Mouse (Mus musculus): ENCODE data around the gene Patj. TPM values are rescaled to one million over a fixed set of nuclear protein-coding genes. Genes with fewer than 3 reads are reported as not detected.

The Patj gene
- polyA plus RNA-seq, 1 experiment from 2014 or later, result 8.9 TPM

DNA sequence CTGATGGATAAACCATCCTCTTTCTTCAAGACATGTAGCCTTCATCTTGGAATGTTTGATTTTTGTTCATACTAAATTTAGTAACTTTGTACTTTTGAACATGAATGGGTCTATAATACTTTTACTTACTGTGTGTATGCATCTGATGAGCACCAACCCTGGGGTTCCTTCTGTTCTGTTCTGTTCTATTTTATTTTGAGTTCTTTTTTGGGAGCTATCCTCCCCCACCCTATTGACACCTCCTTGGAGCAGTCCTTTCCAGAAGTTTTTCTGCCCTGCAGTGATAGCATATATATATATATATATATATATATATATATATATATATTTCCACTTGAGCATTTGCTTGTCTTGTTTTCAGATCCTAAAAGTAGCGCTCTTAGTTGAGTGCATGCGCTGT lies 57.1 kb downstream of the Patj start:
- Histone ChIP-seq H3K4me1 (ENCODE audit: control insufficient read depth, insufficient read depth, low read length) (peaks cover 11% of the 10 kb centered on the region), H3K4me2 (ENCODE audit: low read depth, low read length) (no peak overlapping the region), H3K27me3 (ENCODE audit: control insufficient read depth, insufficient read depth, low read length) (no peaks in the 10 kb centered on the region), H3K9ac (ENCODE audit: low read length) (no peak overlapping the region), H3K4me3 (ENCODE audit: low read length) (no peak overlapping the region), H3K36me3 (ENCODE audit: control insufficient read depth, insufficient read depth) (peaks cover 2% of the 10 kb centered on the region; the same call in 1 of the 2 replicates), H3K27ac (ENCODE audit: low read length) (no peak overlapping the region), H3K9me3 (replicated peaks; ENCODE audit: control insufficient read depth, low read length) (no peaks in the 10 kb centered on the region)
- WGBS, result 92% methylated on average over 2 of the region's 2 CpGs
- no peak for ATAC-seq (replicated peaks; ENCODE audit: extremely low read depth, insufficient read depth, low FRiP score)

DNA sequence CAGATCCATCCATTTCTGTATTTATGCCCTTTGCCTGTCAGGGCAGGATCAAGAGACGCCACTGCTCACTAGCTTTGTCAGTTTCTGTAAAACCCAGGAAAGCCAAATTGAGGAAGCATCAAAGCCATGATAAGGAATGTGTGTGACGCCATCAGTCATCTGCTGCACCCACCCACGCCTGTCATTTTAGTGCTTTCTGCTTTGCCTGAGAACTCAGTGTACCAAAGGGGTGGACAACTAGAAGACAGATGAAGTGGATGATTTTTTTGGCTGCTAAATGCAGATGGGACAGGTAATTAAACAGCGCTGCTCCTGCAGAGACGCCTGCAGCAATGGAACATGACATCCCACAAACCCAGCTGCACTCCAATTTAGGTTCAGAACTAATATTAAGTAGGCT lies 57.6 kb downstream of the Patj start:
- H3K36me3 ChIP-seq (ENCODE audit: control insufficient read depth, insufficient read depth), result peaks cover 2% of the 10 kb centered on the region; the same call in 1 of the 2 replicates
- H3K9me3 ChIP-seq (replicated peaks; ENCODE audit: control insufficient read depth, low read length), result no peaks in the 10 kb centered on the region
- peaks cover 11% of the 10 kb centered on the region for H3K4me1 ChIP-seq (ENCODE audit: control insufficient read depth, insufficient read depth, low read length)
- no peak for ATAC-seq (replicated peaks; ENCODE audit: extremely low read depth, insufficient read depth, low FRiP score)
- no peak overlapping the region for H3K4me3 ChIP-seq (ENCODE audit: low read length)
- no peak overlapping the region for H3K27ac ChIP-seq (ENCODE audit: low read length)
- H3K27me3 ChIP-seq (ENCODE audit: control insufficient read depth, insufficient read depth, low read length), result no peaks in the 10 kb centered on the region
- H3K9ac ChIP-seq (ENCODE audit: low read length), result no peak overlapping the region
- no peak overlapping the region for H3K4me2 ChIP-seq (ENCODE audit: low read depth, low read length)
- WGBS, result 77% methylated on average over 5 of the region's 5 CpGs

DNA sequence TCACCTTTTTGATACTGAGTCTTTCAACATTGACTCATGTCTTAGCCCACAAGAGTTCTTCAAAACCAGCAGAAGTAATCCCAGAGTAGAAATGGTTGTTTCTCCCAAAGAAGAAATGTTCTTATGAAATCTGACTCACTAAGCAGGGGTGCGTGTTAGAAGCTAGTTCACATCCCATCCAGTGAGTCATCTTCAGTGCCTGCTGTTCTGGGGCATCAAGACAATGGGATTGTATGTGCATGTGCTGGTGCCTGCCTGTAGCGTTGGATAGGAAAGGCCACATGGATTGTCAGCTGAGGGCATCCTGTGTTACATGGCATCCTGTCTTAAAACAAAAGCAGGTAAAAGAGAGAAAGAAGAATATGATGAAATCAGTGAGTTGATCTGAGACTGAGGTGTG lies 59.8 kb downstream of the Patj start:
- 80% methylated on average over 2 of the region's 2 CpGs for WGBS
- no peak overlapping the region for H3K4me3 ChIP-seq (ENCODE audit: low read length)
- ATAC-seq (replicated peaks; ENCODE audit: extremely low read depth, insufficient read depth, low FRiP score), result no peak

GRCm38 (mm10) chr4:98455910-98456309 lies 60.3 kb downstream of the Patj start:
- ATAC-seq (replicated peaks; ENCODE audit: extremely low read depth, insufficient read depth, low FRiP score), result no peak
- H3K4me1 ChIP-seq (ENCODE audit: control insufficient read depth, insufficient read depth, low read length), result 0 out of 2 replicates have a peak, but pooled peaks cover 4% of the 10 kb centered on the region

More for the DNA sequence above, 59.8 kb downstream of the Patj start:
- Histone ChIP-seq H3K4me2 (ENCODE audit: low read depth, low read length) (no peak overlapping the region), H3K36me3 (ENCODE audit: control insufficient read depth, insufficient read depth) (peaks cover 2% of the 10 kb centered on the region; the same call in 1 of the 2 replicates), H3K9ac (ENCODE audit: low read length) (no peak overlapping the region), H3K9me3 (replicated peaks; ENCODE audit: control insufficient read depth, low read length) (no peaks in the 10 kb centered on the region), H3K27me3 (ENCODE audit: control insufficient read depth, insufficient read depth, low read length) (no peaks in the 10 kb centered on the region), H3K4me1 (ENCODE audit: control insufficient read depth, insufficient read depth, low read length) (0 out of 2 replicates have a peak, but pooled peaks cover 4% of the 10 kb centered on the region), H3K27ac (ENCODE audit: low read length) (no peak overlapping the region)

DNA sequence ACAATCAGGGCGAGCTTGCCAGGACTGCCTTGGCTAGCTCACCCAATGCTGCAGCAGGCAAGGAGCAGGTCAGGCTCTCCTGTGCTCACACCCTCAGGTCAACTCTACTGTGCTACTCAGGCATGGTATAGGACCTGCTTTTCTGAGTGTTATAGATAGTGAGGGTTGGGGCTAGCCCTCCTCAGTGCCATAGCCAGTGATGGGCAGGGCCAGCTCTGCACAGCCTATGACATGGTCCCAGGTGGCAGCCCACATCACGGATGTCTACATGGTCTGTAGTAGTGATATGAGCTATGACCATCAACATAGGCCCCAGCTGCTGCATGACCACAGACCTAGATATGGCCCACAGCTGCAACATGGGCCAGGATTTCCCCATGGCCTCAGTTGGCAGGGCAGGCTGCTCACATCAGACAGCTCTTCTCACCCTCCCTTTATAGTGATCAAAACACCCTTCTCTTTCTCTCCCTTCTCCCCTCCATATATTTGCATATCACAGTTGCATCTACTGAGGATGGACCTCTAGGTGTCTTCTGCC lies 66.3 kb downstream of the Patj start:
- H3K27me3 ChIP-seq (ENCODE audit: control insufficient read depth, insufficient read depth, low read length), result no peaks in the 10 kb centered on the region
- H3K9ac ChIP-seq (ENCODE audit: low read length), result no peak overlapping the region
- no peaks in the 10 kb centered on the region for H3K9me3 ChIP-seq (replicated peaks; ENCODE audit: control insufficient read depth, low read length)
- no peak overlapping the region for H3K4me2 ChIP-seq (ENCODE audit: low read depth, low read length)
- no peak overlapping the region for H3K4me3 ChIP-seq (ENCODE audit: low read length)
- H3K4me1 ChIP-seq (ENCODE audit: control insufficient read depth, insufficient read depth, low read length), result no peaks in the 10 kb centered on the region
- 93% methylated on average over 2 of the region's 2 CpGs for WGBS
- H3K27ac ChIP-seq (ENCODE audit: low read length), result no peak overlapping the region
- peaks cover 5% of the 10 kb centered on the region; the same call in 1 of the 2 replicates for H3K36me3 ChIP-seq (ENCODE audit: control insufficient read depth, insufficient read depth)
- ATAC-seq (replicated peaks; ENCODE audit: extremely low read depth, insufficient read depth, low FRiP score), result no peak

More at GRCm38 (mm10) chr4:98455910-98456309, 60.3 kb downstream of the Patj start:
- peaks cover 2% of the 10 kb centered on the region; the same call in 1 of the 2 replicates for H3K36me3 ChIP-seq (ENCODE audit: control insufficient read depth, insufficient read depth)
- H3K9ac ChIP-seq (ENCODE audit: low read length), result no peak overlapping the region
- H3K4me2 ChIP-seq (ENCODE audit: low read depth, low read length), result no peak overlapping the region
- 88% methylated on average over 8 of the region's 8 CpGs for WGBS
- H3K9me3 ChIP-seq (replicated peaks; ENCODE audit: control insufficient read depth, low read length), result no peaks in the 10 kb centered on the region
- H3K27ac ChIP-seq (ENCODE audit: low read length), result no peak overlapping the region
- no peak overlapping the region for H3K4me3 ChIP-seq (ENCODE audit: low read length)
- H3K27me3 ChIP-seq (ENCODE audit: control insufficient read depth, insufficient read depth, low read length), result no peaks in the 10 kb centered on the region

GRCm38 (mm10) chr4:98465476-98465875 lies 69.9 kb downstream of the Patj start:
- 85% methylated on average over 1 of the region's 1 CpGs for WGBS
- H3K9me3 ChIP-seq (replicated peaks; ENCODE audit: control insufficient read depth, low read length), result no peaks in the 10 kb centered on the region
- no peak overlapping the region for H3K9ac ChIP-seq (ENCODE audit: low read length)
- no peaks in the 10 kb centered on the region for H3K4me1 ChIP-seq (ENCODE audit: control insufficient read depth, insufficient read depth, low read length)
- no peak overlapping the region for H3K4me2 ChIP-seq (ENCODE audit: low read depth, low read length)
- no peak overlapping the region for H3K27ac ChIP-seq (ENCODE audit: low read length)
- no peak for ATAC-seq (replicated peaks; ENCODE audit: extremely low read depth, insufficient read depth, low FRiP score)
- no peak overlapping the region for H3K4me3 ChIP-seq (ENCODE audit: low read length)
- H3K27me3 ChIP-seq (ENCODE audit: control insufficient read depth, insufficient read depth, low read length), result no peaks in the 10 kb centered on the region
- H3K36me3 ChIP-seq (ENCODE audit: control insufficient read depth, insufficient read depth), result peaks cover 5% of the 10 kb centered on the region; the same call in 1 of the 2 replicates

GRCm38 (mm10) chr4:98465886-98466285 lies 70.3 kb downstream of the Patj start:
- H3K36me3 ChIP-seq (ENCODE audit: control insufficient read depth, insufficient read depth), result peaks cover 5% of the 10 kb centered on the region; the same call in 1 of the 2 replicates

GRCm38 (mm10) chr4:98471376-98471775 lies 75.8 kb downstream of the Patj start:
- WGBS, result 66% methylated on average over 7 of the region's 7 CpGs
- ATAC-seq (replicated peaks; ENCODE audit: extremely low read depth, insufficient read depth, low FRiP score), result no peak
- no peak overlapping the region for H3K9ac ChIP-seq (ENCODE audit: low read length)

More at GRCm38 (mm10) chr4:98465886-98466285, 70.3 kb downstream of the Patj start:
- no peaks in the 10 kb centered on the region for H3K9me3 ChIP-seq (replicated peaks; ENCODE audit: control insufficient read depth, low read length)
- no peak overlapping the region for H3K27ac ChIP-seq (ENCODE audit: low read length)
- no peak for ATAC-seq (replicated peaks; ENCODE audit: extremely low read depth, insufficient read depth, low FRiP score)
- no peak overlapping the region for H3K9ac ChIP-seq (ENCODE audit: low read length)
- 55% methylated on average over 2 of the region's 2 CpGs for WGBS
- no peaks in the 10 kb centered on the region for H3K27me3 ChIP-seq (ENCODE audit: control insufficient read depth, insufficient read depth, low read length)
- no peaks in the 10 kb centered on the region for H3K4me1 ChIP-seq (ENCODE audit: control insufficient read depth, insufficient read depth, low read length)
- no peak overlapping the region for H3K4me2 ChIP-seq (ENCODE audit: low read depth, low read length)
- H3K4me3 ChIP-seq (ENCODE audit: low read length), result no peak overlapping the region

DNA sequence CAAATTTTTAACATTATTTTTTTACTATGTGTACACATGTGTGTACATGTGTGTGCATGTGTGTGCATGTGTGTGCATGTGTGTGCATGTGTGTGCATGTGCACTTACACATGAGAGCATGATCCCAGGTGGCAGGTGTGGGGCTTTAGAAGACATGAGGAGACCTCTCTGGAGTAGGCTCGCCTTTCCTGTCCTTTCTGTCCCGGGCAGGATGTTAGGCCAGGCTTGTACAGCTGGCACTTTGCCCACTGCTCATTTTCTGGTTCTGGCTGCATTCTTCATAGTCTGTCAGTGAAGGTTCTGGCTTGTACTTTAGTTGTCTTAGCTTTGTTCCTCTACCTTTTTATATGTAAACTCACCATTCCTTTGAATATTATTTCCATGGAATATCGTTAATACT lies 77.9 kb downstream of the Patj start:
- Histone ChIP-seq H3K27ac (ENCODE audit: low read length) (no peak overlapping the region), H3K4me3 (ENCODE audit: low read length) (no peak overlapping the region), H3K9me3 (replicated peaks; ENCODE audit: control insufficient read depth, low read length) (no peaks in the 10 kb centered on the region), H3K27me3 (ENCODE audit: control insufficient read depth, insufficient read depth, low read length) (no peaks in the 10 kb centered on the region), H3K36me3 (ENCODE audit: control insufficient read depth, insufficient read depth) (no peaks in the 10 kb centered on the region), H3K9ac (ENCODE audit: low read length) (no peak overlapping the region), H3K4me1 (ENCODE audit: control insufficient read depth, insufficient read depth, low read length) (no peaks in the 10 kb centered on the region), H3K4me2 (ENCODE audit: low read depth, low read length) (no peak overlapping the region)
- WGBS, result 58% methylated on average over 3 of the region's 3 CpGs
- ATAC-seq (replicated peaks; ENCODE audit: extremely low read depth, insufficient read depth, low FRiP score), result no peak

More at GRCm38 (mm10) chr4:98471376-98471775, 75.8 kb downstream of the Patj start:
- Histone ChIP-seq H3K9me3 (replicated peaks; ENCODE audit: control insufficient read depth, low read length) (no peaks in the 10 kb centered on the region), H3K36me3 (ENCODE audit: control insufficient read depth, insufficient read depth) (no peaks in the 10 kb centered on the region), H3K4me2 (ENCODE audit: low read depth, low read length) (no peak overlapping the region), H3K4me3 (ENCODE audit: low read length) (no peak overlapping the region), H3K4me1 (ENCODE audit: control insufficient read depth, insufficient read depth, low read length) (no peaks in the 10 kb centered on the region), H3K27me3 (ENCODE audit: control insufficient read depth, insufficient read depth, low read length) (no peaks in the 10 kb centered on the region), H3K27ac (ENCODE audit: low read length) (no peak overlapping the region)
